Mouse (Mus musculus) heart, embryonic 11.5 days (tissue): ENCODE results near the gene Adam4. TPM values are rescaled to one million over a fixed set of nuclear protein-coding genes. Genes with fewer than 3 reads are reported as not detected.

Experiments used
- polyA plus RNA-seq: library from polyadenylated mRNA; unstranded; fragments of >200 nt; fragmentation: Nextera tagmentation; extraction: Ambion mirVana; gene quantifications from 2 replicates; pipeline ENCODE4 v1.2.1, GENCODE M21; 2014

Gene Adam4
- polyA plus RNA-seq, 1 experiment from 2014 or later: 0.96 TPM

Other genes starting within 250 kb of the Adam4 start
- gene Slc8a3, start 88.8 kb downstream of the Adam4 start, polyA plus RNA-seq: 0.16 and 0.42 TPM in 2 replicates
- 0.15 and 0.36 TPM in 2 replicates for gene Gm4787, start 42.5 kb downstream of the Adam4 start, polyA plus RNA-seq
- 93.4 and 109 TPM in 2 replicates for gene Cox16, start 63.2 kb upstream of the Adam4 start, polyA plus RNA-seq
- gene Gm20498, start 111.0 kb upstream of the Adam4 start, polyA plus RNA-seq: 32.9 and 36.3 TPM in 2 replicates
- gene Synj2bp, start 111.0 kb upstream of the Adam4 start, polyA plus RNA-seq: 35.0 and 40.0 TPM in 2 replicates
- 0.27 and 0.31 TPM in 2 replicates for gene Adam21, start 146.5 kb upstream of the Adam4 start, polyA plus RNA-seq
- gene Med6, start 173.1 kb upstream of the Adam4 start, polyA plus RNA-seq: 70.7 and 76.5 TPM in 2 replicates
- 0.77 and 1.2 TPM in 2 replicates for gene Ttc9, start 209.3 kb upstream of the Adam4 start, polyA plus RNA-seq